Mouse (Mus musculus) CD4-positive, CD25-positive, alpha-beta regulatory T cell, adult 2 months (primary cell): ENCODE data around the gene Nfib.

Source experiments
- DNase-seq: peaks from one replicate; pipeline ENCODE4 v3.0.0-alpha.2; 2012; ENCODE audit warnings: low read depth, low spot score

Gene Nfib

DNA sequence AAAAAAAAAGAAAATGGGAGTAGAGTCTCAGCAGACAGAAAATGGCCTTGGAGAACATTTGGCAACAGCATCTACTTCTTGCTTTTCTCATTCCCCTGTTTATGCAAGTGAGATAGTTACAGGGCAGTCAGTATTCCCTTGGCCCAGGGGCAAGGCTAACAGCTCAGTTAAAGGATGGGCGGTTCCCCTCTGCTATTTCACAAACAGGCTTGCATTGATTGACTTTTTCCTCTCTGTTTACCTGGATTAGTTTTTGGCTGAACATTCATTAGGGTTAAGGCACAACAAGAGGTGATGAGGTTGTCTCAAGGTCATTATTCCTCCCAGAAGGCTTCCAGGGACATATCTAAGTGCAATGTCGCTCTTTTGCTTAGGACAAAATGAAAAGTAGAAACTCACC is 308.7 kb downstream of the Nfib start:
- DNase-seq: no peak

- no peak for DNase-seq
Observed at GRCm38 (mm10) chr4:82396003-82396402, 309.5 kb downstream of the Nfib start.

GRCm38 (mm10) chr4:82394346-82394745 is 311.2 kb downstream of the Nfib start:
- DNase-seq: no peak

- DNase-seq: no peak
Observed at GRCm38 (mm10) chr4:82393021-82393420, 312.5 kb downstream of the Nfib start.

DNA sequence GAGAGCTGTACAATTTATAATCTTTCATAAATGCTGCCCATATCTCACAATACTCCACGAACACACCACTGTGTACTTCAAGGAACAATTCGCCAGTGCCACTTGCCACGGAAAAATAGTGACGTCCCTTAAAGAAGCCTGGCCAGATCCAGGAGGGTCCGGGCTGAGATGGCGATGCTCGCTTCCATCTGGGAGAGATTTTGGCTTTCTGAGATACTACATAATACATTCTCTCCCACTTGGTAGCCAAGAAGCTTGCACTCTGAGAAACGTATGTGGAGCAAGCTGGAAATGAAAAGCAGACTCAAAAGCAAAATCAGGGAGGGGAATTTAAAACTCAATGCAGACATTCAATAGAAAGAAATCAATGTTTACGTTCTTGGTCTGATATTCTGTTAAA is 313.1 kb downstream of the Nfib start:
- DNase-seq: no peak

GRCm38 (mm10) chr4:82391726-82392472 is 313.7 kb downstream of the Nfib start:
- DNase-seq: no peak

- no peak for DNase-seq
Observed at GRCm38 (mm10) chr4:82390545-82390944, 315.0 kb downstream of the Nfib start.

DNA sequence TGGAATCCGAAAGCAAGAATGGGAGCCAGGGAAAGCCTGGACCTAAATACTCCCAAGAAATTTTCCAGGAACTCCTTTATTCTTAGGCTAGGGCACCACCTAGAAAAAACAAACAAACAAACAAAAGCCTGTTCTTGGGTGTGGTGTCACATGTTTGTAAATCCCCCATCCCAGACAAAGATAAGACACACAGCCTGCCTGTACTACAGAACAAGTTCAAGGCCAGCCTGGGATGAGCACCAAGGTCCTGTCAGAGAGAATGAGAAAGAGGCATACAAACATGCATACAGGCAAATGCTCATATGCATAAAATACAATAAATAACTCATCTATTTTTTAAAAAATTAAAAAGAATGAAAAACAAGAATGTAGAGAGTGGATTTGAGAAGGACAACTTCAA is 315.7 kb downstream of the Nfib start:
- no peak for DNase-seq

DNA sequence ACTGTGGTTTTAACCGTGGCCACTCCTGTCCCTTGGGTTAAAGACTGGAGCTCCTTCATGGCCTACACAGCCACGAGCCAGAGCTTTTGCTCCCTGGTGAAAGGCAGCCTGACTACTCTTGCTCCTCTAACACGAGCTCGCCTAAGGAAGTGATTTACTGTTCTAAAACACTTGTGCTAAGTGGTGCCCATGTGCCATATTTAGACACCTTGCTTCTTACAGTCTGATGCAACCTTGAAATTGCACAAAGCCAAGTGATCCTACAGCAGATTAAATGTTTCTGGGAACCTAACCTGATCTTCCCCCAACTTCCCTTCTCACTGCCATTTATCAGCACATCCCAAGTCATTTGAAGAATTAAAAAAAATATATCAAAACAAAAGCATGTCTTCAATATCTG is 317.9 kb downstream of the Nfib start:
- DNase-seq: no peak

- no peak for DNase-seq
Observed at GRCm38 (mm10) chr4:82386222-82386993, 319.1 kb downstream of the Nfib start.

DNA sequence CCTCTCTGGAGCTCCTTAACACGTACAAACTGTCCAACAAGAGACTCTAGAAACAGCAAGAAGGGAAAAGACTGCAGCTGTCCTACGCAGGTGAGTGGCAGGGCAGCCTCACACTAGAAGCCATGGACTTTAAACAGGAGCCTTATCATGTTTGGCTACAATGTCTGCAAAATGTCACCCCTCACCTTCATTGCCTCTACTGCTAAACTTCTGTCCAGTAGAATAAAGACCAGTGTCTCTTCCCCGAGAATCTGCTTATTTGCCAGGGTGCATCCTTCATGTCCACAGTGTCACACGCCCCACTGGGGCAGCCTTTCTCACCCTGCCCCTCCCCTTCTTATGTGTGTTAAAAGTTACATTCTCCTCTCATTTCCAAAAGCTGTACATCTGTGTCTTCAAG is 319.9 kb downstream of the Nfib start:
- DNase-seq: no peak

GRCm38 (mm10) chr4:82383991-82384731 is 321.4 kb downstream of the Nfib start:
- DNase-seq: no peak

- no peak for DNase-seq
Observed at GRCm38 (mm10) chr4:82383346-82383745, 322.2 kb downstream of the Nfib start.

GRCm38 (mm10) chr4:82381786-82382185 is 323.8 kb downstream of the Nfib start:
- no peak for DNase-seq

GRCm38 (mm10) chr4:82380578-82380977 is 325.0 kb downstream of the Nfib start:
- DNase-seq: no peak

DNA sequence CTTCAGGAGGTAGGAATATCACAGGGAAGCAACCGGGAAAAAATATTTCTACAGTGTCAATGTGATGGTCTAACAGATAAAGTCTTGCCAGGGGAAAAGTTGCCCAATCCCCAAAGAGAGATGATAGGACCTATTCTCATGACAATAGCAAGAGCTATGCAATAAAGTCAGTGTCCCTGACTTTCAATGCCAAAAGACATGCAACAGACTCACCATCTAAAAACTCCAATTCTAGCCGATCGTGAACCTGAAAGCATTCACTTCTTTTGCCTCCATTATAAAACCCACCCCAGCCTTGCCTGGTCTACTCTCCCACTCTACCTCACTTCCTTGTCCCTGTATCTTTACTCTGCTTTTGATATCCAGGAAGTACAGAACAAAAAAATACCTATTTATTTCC is 327.5 kb downstream of the Nfib start:
- DNase-seq: no peak

DNA sequence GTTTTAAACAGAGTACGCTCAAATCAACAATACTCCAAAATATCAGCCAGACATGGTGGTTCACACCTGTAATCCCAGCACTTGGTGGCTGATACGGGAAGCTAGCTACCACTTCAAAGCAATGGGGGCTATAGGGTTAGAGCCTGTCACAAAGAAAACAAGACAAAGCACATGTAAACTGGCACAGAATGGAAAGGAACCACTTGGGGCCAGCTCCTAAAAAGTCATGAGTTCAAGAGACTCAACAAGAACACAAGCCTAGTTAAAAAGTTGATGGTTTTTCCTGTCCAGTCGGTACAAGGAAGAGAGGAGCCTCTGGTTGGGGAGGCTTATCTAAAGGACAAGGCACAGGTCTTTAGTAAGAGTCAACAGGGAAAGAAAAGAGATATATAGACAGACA is 327.9 kb downstream of the Nfib start:
- no peak for DNase-seq

DNA sequence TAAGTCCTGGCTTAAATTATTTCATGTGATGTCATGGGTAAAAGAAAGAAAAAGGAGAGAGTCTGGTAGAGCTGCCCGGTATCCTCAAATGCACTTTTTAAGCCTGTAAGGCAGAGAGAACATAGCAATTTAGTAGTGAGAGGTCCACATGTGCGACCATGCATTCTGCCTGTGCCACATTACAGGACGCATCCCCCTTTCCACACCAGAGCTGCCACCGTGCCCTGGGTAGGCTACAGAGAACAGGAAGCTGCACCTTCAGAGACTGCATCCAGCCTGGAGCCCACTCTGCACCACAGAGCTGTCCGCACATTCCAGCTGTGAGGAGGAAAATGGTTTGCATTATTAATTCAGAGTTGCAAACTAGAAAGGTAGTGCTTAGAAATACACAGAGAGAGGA is 331.0 kb downstream of the Nfib start:
- DNase-seq: no peak

DNA sequence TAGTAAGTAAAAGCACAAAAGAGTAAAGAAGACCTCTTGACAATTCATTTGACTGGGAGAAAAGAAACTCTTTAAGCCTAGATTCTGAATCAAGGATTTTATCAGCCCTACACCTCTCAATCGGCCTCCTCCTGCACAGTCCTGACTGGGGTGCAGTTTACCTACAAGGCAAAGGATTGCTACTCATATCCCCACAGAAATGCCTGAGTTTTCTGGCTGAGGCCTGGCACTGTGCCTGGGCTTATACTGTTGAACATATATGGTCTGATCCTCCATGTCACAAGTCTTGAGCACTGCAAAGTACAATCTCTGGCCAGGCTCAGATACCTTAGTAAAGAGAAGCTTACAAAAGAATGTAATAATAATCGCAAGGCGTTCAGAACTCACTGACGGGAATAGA is 333.3 kb downstream of the Nfib start:
- no peak for DNase-seq

DNA sequence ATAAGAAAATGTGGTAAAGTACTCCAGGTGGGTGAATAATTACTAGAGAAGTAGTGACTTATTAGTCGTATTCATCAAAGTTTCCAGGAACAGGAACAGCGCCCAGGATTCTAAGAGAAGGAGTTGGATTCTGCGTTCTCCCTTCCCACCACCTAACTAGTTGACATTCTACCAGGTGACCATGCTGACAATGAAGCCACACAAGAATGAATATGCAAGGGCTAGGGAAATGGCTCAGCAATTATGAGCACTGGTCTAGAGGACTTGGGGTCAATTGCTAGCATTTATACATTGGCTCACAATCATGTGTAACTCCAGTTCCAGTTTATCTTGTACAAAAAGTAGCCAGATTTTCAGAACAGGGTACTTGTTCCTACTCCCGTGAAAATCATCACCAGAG is 334.1 kb downstream of the Nfib start:
- DNase-seq: no peak

DNA sequence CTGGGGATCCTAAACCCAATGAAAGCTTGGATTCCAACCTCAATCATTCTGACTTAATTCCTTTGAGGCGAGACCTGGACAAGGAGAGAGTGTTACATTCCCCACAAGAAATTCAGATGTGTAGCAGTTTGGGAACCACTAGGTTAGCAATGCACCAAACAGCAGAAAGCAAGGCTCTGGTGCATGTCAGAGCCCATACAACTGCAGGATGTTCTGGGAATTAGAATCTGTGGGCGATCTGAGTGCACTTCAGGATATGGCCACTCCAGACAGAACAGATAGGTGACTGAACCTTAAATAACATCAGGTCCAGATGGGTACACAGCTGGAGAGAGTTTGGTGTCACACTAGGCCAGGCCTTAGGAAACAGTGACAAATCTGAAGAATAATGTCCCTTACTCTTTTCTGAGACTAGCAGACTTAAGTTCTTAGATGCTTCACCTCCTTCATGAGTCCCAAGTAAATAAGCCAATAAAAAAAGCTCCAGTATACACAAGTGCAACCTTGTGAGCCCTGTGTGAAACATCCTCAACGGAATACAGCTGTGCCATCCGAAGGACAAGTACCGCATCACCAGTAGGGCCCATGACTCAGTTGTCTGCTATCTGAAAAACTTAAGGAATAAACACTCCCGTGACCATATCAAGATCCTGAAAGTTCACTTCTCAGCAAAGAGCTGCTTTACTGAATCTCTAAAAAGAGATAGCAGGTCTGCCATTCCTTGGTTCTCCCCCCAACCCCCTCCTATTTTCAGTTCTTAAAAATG is 336.4 kb downstream of the Nfib start:
- DNase-seq: no peak
